Mouse (Mus musculus): ENCODE measurements around the gene Xpnpep3. TPM values are rescaled to one million over a fixed set of nuclear protein-coding genes. Genes with fewer than 3 reads are reported as not detected.

Gene Xpnpep3
- polyA plus RNA-seq, 2 experiments, result 3.0 to 3.2 TPM

DNA sequence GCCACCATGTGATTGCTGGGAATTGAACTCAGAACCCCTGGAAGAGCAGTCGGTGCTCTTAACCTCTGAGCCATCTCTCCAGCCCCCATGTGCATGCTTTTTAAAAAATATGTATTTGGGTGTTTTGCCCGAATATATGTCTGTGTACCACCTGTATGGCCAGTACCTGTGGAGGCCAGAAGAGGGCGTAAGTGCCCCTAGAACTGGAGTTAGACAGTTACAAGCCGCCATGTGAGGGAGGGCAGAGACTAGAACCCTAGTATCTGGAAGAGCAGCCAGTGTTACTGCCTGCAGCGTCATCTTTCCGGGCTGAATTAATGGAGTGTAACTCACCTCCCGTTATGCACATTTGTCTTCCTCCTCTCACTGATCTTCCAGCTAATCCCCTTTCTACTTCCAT is 61.6 kb downstream of the Xpnpep3 start:
- Histone ChIP-seq H3K9ac (replicated peaks) (no peak overlapping the region), H3K4me1 (replicated peaks; ENCODE audit: control insufficient read depth in 2 of 2, insufficient read depth in 2 of 2, low read length in 1 of 2) (peaks cover 4 to 9% of the 10 kb centered on the region in 2 experiments), H3K9me3 (ENCODE audit: control insufficient read depth, low read length) (no peaks in the 10 kb centered on the region; the same call in 1 of the 2 replicates), H3K36me3 (replicated peaks; ENCODE audit: control insufficient read depth, insufficient read depth, low read depth) (no peaks in the 10 kb centered on the region), H3K4me3 (ENCODE audit: insufficient read depth in 1 of 2, low read depth in 2 of 2, low read length in 2 of 2) (no peak overlapping the region), H3K4me2 (ENCODE audit: low read depth) (no peak overlapping the region), H3K27me3 (ENCODE audit: control insufficient read depth, insufficient read depth, low read length) (no peaks in the 10 kb centered on the region), H3K27ac (no peak overlapping the region)
- 75% methylated on average over 7 of the region's 7 CpGs for WGBS (ENCODE audit: insufficient replicate concordance)
- no peak for DNase-seq (ENCODE audit: low read depth in 3 of 3, low spot score in 3 of 3)
- no peak for ATAC-seq (ENCODE audit: insufficient read depth)
- TF ChIP-seq CTCF (IDR thresholded peaks at IDR 0.05; ENCODE audit: low read depth) (peak; percentile 39; the same call in 1 of the 2 replicates), EP300 (IDR thresholded peaks at IDR 0.05; ENCODE audit: low read depth) (no peak)

- WGBS (ENCODE audit: insufficient replicate concordance), result 65% methylated on average over 12 of the region's 12 CpGs
- no peak for DNase-seq (ENCODE audit: low read depth in 3 of 3, low spot score in 3 of 3)
Measured at GRCm38 (mm10) chr15:81465016-81465660, 65.2 kb downstream of the Xpnpep3 start.

GRCm38 (mm10) chr15:81465901-81466737 is 66.2 kb downstream of the Xpnpep3 start, which contains the start of gene Rbx1:
Gene Rbx1, plus strand, starts transcription at chr15:81466296.
- WGBS (ENCODE audit: insufficient replicate concordance), result under 1% methylated on average over 62 of the region's 62 CpGs
- peak; percentile 97 for ATAC-seq (ENCODE audit: insufficient read depth)

More at GRCm38 (mm10) chr15:81465016-81465660, 65.2 kb downstream of the Xpnpep3 start:
- Histone ChIP-seq H3K9ac (replicated peaks) (peak overlapping the region; percentile 59), H3K27ac (peak overlapping the region; percentile 61), H3K36me3 (replicated peaks; ENCODE audit: control insufficient read depth, insufficient read depth, low read depth) (peaks cover 14% of the 10 kb centered on the region), H3K27me3 (ENCODE audit: control insufficient read depth, insufficient read depth, low read length) (no peaks in the 10 kb centered on the region), H3K9me3 (ENCODE audit: control insufficient read depth, low read length) (no peaks in the 10 kb centered on the region; the same call in 1 of the 2 replicates), H3K4me1 (replicated peaks; ENCODE audit: control insufficient read depth in 2 of 2, insufficient read depth in 2 of 2, low read length in 1 of 2) (peaks cover 13 to 18% of the 10 kb centered on the region in 2 experiments), H3K4me2 (ENCODE audit: low read depth) (peak overlapping the region; percentile 88), H3K4me3 (ENCODE audit: insufficient read depth in 1 of 2, low read depth in 2 of 2, low read length in 2 of 2) (peak overlapping the region; percentile 69 to 71; a peak in 3 of 4 replicates)
- ATAC-seq (ENCODE audit: insufficient read depth), result no peak
- TF ChIP-seq CTCF (IDR thresholded peaks at IDR 0.05; ENCODE audit: low read depth), result no peak
- no peak for TF ChIP-seq EP300 (IDR thresholded peaks at IDR 0.05; ENCODE audit: low read depth)

DNA sequence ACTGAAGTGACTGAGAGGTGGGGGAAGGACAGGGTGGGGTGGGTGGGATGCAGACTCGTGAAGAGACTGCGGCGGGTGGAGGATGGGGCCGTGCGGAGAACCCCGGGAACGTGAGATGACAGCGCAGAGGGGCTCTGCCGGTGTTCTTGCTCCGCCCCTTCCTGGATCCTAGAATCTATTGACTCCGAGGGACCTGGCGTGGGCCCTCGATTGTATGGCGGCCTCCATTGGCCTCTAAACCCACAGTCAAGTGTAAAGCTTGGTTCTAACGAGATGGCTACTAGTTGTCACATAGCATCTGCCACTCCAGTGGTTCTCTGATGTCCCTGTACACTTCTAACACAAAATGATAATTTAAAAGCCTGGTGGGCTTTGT is 66.8 kb downstream of the Xpnpep3 start:
- ATAC-seq (ENCODE audit: insufficient read depth), result peak; percentile 53
- Histone ChIP-seq H3K4me1 (replicated peaks; ENCODE audit: control insufficient read depth in 2 of 2, insufficient read depth in 2 of 2, low read length in 1 of 2) (peaks cover 13 to 18% of the 10 kb centered on the region in 2 experiments), H3K27ac (peak overlapping the region; percentile 51), H3K4me2 (ENCODE audit: low read depth) (peak overlapping the region; percentile 77), H3K27me3 (ENCODE audit: control insufficient read depth, insufficient read depth, low read length) (no peaks in the 10 kb centered on the region), H3K36me3 (replicated peaks; ENCODE audit: control insufficient read depth, insufficient read depth, low read depth) (peaks cover 25% of the 10 kb centered on the region), H3K9ac (replicated peaks) (peak overlapping the region; percentile 67), H3K9me3 (ENCODE audit: control insufficient read depth, low read length) (no peaks in the 10 kb centered on the region; the same call in 1 of the 2 replicates), H3K4me3 (ENCODE audit: insufficient read depth in 1 of 2, low read depth in 2 of 2, low read length in 2 of 2) (peak overlapping the region; percentile 71 to 99)
- 1% methylated on average over 15 of the region's 15 CpGs for WGBS (ENCODE audit: insufficient replicate concordance)
- TF ChIP-seq CTCF (IDR thresholded peaks at IDR 0.05; ENCODE audit: low read depth) (no peak), EP300 (IDR thresholded peaks at IDR 0.05; ENCODE audit: low read depth) (no peak)
- DNase-seq (ENCODE audit: low read depth in 3 of 3, low spot score in 3 of 3), result no peak

More at GRCm38 (mm10) chr15:81465901-81466737, 66.2 kb downstream of the Xpnpep3 start, which contains the start of gene Rbx1:
- peak within 1 kb of the TSS; percentile 88 for H3K4me2 ChIP-seq (ENCODE audit: low read depth)
- H3K36me3 ChIP-seq (replicated peaks; ENCODE audit: control insufficient read depth, insufficient read depth, low read depth), result peaks cover 20% of the 10 kb centered on the region
- DNase-seq (ENCODE audit: low read depth in 3 of 3, low spot score in 3 of 3), result peak; percentile 95 to 97 (median 95)
- no peak for TF ChIP-seq CTCF (IDR thresholded peaks at IDR 0.05; ENCODE audit: low read depth)
- TF ChIP-seq EP300 (IDR thresholded peaks at IDR 0.05; ENCODE audit: low read depth), result no peak
- peaks cover 13 to 18% of the 10 kb centered on the region in 2 experiments for H3K4me1 ChIP-seq (replicated peaks; ENCODE audit: control insufficient read depth in 2 of 2, insufficient read depth in 2 of 2, low read length in 1 of 2)
- no peaks in the 10 kb centered on the region; the same call in 1 of the 2 replicates for H3K9me3 ChIP-seq (ENCODE audit: control insufficient read depth, low read length)
- peak within 1 kb of the TSS; percentile 67 for H3K9ac ChIP-seq (replicated peaks)
- peak within 1 kb of the TSS; percentile 61 for H3K27ac ChIP-seq
- no peaks in the 10 kb centered on the region for H3K27me3 ChIP-seq (ENCODE audit: control insufficient read depth, insufficient read depth, low read length)
- H3K4me3 ChIP-seq (ENCODE audit: insufficient read depth in 1 of 2, low read depth in 2 of 2, low read length in 2 of 2), result peak within 1 kb of the TSS; percentile 71 to 99
